Mouse (Mus musculus): ENCODE measurements around the gene Alg11.

DNA sequence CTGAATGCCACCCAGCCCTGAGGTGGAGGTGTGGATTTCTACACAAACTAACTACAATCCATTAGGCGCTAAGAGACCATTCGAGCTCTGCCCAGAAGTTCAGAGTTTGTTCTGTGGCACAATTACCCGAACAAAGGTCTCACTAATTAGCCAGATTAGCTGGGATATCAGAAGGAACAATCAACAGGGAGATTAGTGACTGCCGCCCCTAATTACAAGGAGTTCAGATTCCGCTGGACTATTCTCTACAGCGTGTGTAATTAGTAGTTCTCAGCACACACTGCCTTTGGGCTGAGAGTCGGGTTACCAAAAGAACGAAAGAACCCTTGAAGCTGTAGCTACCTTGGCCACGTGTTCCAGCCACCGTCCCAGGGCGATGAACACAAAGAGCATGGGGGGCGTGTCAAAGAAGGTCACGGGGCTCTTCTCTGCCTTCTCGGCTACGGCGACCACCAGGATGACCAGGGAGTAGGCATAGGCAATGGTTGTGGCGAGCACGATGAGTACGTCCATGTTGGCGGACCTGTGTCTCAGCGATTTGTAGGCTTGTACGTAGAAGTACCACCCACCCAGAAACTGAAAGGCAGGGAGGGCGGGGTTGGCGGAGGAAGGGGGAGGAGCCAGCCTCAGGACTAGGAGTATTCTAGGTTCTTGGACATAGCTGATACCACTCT lies 47.4 kb upstream of the Alg11 start:
- TF ChIP-seq CTCF (IDR thresholded peaks at IDR 0.05; ENCODE audit: insufficient read depth, low read depth, low read length) = no peak
- TF ChIP-seq POLR2A (IDR thresholded peaks at IDR 0.05; ENCODE audit: insufficient read depth, low read depth, low read length) = no peak
